Mouse (Mus musculus) liver, embryonic 14.5 days (tissue): ENCODE results near the gene Pip5k1b.

Experiments
- CTCF ChIP-seq: IDR thresholded peaks from 2 replicates; pipeline ENCODE4 v1.5.1; 2016; ENCODE audit warnings: antibody characterized with exemption, low read depth, control low read depth
- EP300 ChIP-seq: IDR thresholded peaks from 2 replicates; pipeline ENCODE4 v1.6.1; 2016; ENCODE audit warnings: antibody characterized with exemption, low read depth

DNA sequence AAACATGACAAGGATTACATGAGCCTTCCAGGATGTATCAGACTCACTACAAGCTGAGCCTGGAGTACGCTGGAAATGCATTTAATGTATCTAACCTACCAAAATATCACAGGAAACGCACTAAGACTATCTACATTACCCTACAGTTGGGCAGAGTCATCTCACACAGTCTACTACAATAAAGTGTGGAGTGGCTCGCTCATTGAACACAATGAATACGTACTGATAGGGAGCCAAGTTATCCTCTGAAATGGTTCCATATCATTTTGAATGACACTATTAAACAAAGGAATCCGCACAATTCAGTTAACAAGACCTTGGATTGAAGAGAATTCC lies 28.1 kb downstream of the Pip5k1b start:
- TF ChIP-seq CTCF (no peak), EP300 (no peak)
